Mouse (Mus musculus): ENCODE results near the gene Zdbf2.

- no peak for TF ChIP-seq POLR2A (IDR thresholded peaks at IDR 0.05; ENCODE audit: low read depth, low read length)
- no peak for TF ChIP-seq CTCF (IDR thresholded peaks at IDR 0.05; ENCODE audit: borderline replicate concordance, insufficient read depth, low read length)
Observed at GRCm38 (mm10) chr1:63243854-63244253, 29.2 kb upstream of the Zdbf2 start.

Data from embryonic fibroblast, embryonic 13.5 days (primary cell).